In the genomic region with DNA sequence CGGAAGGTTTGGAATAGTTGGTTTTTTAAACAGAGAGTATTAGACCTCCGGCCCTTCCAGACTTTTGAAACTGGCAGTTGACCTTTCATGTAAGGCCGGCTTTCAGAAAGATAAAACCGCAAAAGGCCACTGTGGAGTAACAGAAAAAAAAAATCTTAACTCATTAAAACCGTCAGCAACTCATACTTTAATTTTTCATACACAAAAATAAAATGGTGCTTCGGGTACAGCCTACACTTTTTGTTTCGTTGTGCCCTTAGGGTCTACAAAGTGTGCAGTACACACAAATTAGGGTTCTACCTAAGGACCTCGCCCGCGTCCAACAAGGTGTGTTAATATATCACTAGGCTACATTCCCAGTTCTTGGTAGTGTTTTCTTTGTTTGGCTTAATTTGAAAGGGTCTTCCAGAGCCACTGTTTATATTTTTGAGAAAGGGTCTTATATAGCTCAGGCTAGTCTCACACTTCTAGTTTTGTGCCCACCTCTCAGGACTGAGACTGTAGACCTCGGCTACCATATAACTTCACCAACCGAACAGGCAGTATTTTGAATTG, we compare ENCODE assay signal across 8 mouse cellular contexts. TPM values are rescaled to one million over a fixed set of nuclear protein-coding genes. Genes with fewer than 3 reads are reported as not detected.
DNase-seq lines count a peak whose midpoint lies in the region; ATAC-seq and TF ChIP-seq lines count a peak whose summit lies in the region.

No protein-coding gene starts in this region.

- no peaks in the 10 kb centered on the region for H3K27me3 ChIP-seq in kidney, postnatal 0 days (ENCODE audit: insufficient read depth, low read length)
- H3K27me3 ChIP-seq in embryonic facial prominence, embryonic 12.5 days = no peaks in the 10 kb centered on the region
- H3K27me3 ChIP-seq in intestine, embryonic 15.5 days (replicated peaks) = no peaks in the 10 kb centered on the region
- no peaks in the 10 kb centered on the region for H3K27me3 ChIP-seq in neural tube, embryonic 12.5 days (replicated peaks)

- no peaks in the 10 kb centered on the region for H3K36me3 ChIP-seq in kidney, postnatal 0 days (ENCODE audit: insufficient read depth, low read length)
- H3K36me3 ChIP-seq in embryonic facial prominence, embryonic 12.5 days = no peaks in the 10 kb centered on the region
- no peaks in the 10 kb centered on the region for H3K36me3 ChIP-seq in intestine, embryonic 15.5 days
- H3K36me3 ChIP-seq in neural tube, embryonic 12.5 days = no peaks in the 10 kb centered on the region

- TF ChIP-seq CTCF in kidney, postnatal 0 days (IDR thresholded peaks at IDR 0.05; ENCODE audit: low read depth) = no peak

- peaks cover 10% of the 10 kb centered on the region for H3K4me1 ChIP-seq in kidney, postnatal 0 days (replicated peaks; ENCODE audit: insufficient read depth, low read length)
- H3K4me1 ChIP-seq in embryonic facial prominence, embryonic 12.5 days = peaks cover 15% of the 10 kb centered on the region
- peaks cover 7% of the 10 kb centered on the region for H3K4me1 ChIP-seq in intestine, embryonic 15.5 days (replicated peaks)
- peaks cover 18% of the 10 kb centered on the region for H3K4me1 ChIP-seq in neural tube, embryonic 12.5 days

- peak overlapping the region; percentile 83 for H3K4me3 ChIP-seq in kidney, postnatal 0 days (replicated peaks; ENCODE audit: low read depth, low read length)
- H3K4me3 ChIP-seq in embryonic facial prominence, embryonic 12.5 days = peak overlapping the region; percentile 85
- H3K4me3 ChIP-seq in intestine, embryonic 15.5 days (replicated peaks) = peak overlapping the region; percentile 94
- peak overlapping the region; percentile 100 for H3K4me3 ChIP-seq in neural tube, embryonic 12.5 days

- peak overlapping the region; percentile 95 for H3K27ac ChIP-seq in kidney, postnatal 0 days
- H3K27ac ChIP-seq in embryonic facial prominence, embryonic 12.5 days = peak overlapping the region; percentile 97
- peak overlapping the region; percentile 99 for H3K27ac ChIP-seq in intestine, embryonic 15.5 days
- H3K27ac ChIP-seq in neural tube, embryonic 12.5 days = peak overlapping the region; percentile 93

- peak overlapping the region; percentile 92; the same call in 1 of the 2 replicates for H3K9ac ChIP-seq in kidney, postnatal 0 days (ENCODE audit: low read depth, low read length)
- peak overlapping the region; percentile 97 for H3K9ac ChIP-seq in embryonic facial prominence, embryonic 12.5 days
- H3K9ac ChIP-seq in intestine, embryonic 15.5 days = peak overlapping the region; percentile 59; the same call in 1 of the 2 replicates
- peak overlapping the region; percentile 98; the same call in 1 of the 2 replicates for H3K9ac ChIP-seq in neural tube, embryonic 12.5 days

- H3K9me3 ChIP-seq in kidney, postnatal 0 days (replicated peaks; ENCODE audit: low read length) = no peaks in the 10 kb centered on the region
- no peaks in the 10 kb centered on the region for H3K9me3 ChIP-seq in embryonic facial prominence, embryonic 12.5 days
- H3K9me3 ChIP-seq in intestine, embryonic 15.5 days = no peaks in the 10 kb centered on the region
- H3K9me3 ChIP-seq in neural tube, embryonic 12.5 days = no peaks in the 10 kb centered on the region

- no peak for DNase-seq in kidney, postnatal 0 days (ENCODE audit: low spot score)
- no peak for DNase-seq in kidney, adult 8-10 months
- no peak for DNase-seq in adrenal gland, postnatal 36 days
- DNase-seq in thymus, postnatal 4 days = no peak
- no peak for DNase-seq in kidney, postnatal 36 days

- no peak for ATAC-seq in kidney, postnatal 0 days (replicated peaks; ENCODE audit: low FRiP score, low read depth)
- no peak for ATAC-seq in embryonic facial prominence, embryonic 12.5 days (ENCODE audit: insufficient number of reproducible peaks, insufficient read depth, low FRiP score, low TSS enrichment)
- no peak for ATAC-seq in intestine, embryonic 15.5 days
- ATAC-seq in neural tube, embryonic 12.5 days (ENCODE audit: low FRiP score, low read depth) = no peak

- peak overlapping the region; percentile 89 for H3K4me2 ChIP-seq in kidney, postnatal 0 days (ENCODE audit: low read length)
- peak overlapping the region; percentile 93 for H3K4me2 ChIP-seq in embryonic facial prominence, embryonic 12.5 days (replicated peaks)
- H3K4me2 ChIP-seq in intestine, embryonic 15.5 days (replicated peaks) = peak overlapping the region; percentile 94
- peak overlapping the region; percentile 87 for H3K4me2 ChIP-seq in neural tube, embryonic 12.5 days (replicated peaks)

- WGBS in kidney, postnatal 0 days = 27% methylated on average over 12 of the region's 12 CpGs
- WGBS in embryonic facial prominence, embryonic 12.5 days = 50% methylated on average over 12 of the region's 12 CpGs
- 32% methylated on average over 12 of the region's 12 CpGs for WGBS in intestine, embryonic 15.5 days
- WGBS in neural tube, embryonic 12.5 days = 54% methylated on average over 12 of the region's 12 CpGs

RNA-seq across cellular contexts. Expression of a gene that starts 0.9 kb away (rescaled TPM):
- 6.2 and 6.6 TPM in 2 replicates for polyA plus RNA-seq in kidney, postnatal 0 days (2015; fragmentation: Nextera tagmentation; extraction: Ambion mirVana)
- 15.0 and 15.9 TPM in 2 replicates for polyA plus RNA-seq in embryonic facial prominence, embryonic 12.5 days (2016; fragmentation: Nextera tagmentation; extraction: Ambion mirVana)
- 7.4 and 10.5 TPM in 2 replicates for polyA plus RNA-seq in intestine, embryonic 15.5 days (2015; fragmentation: Nextera tagmentation; extraction: Ambion mirVana)
- 21.1 and 21.3 TPM in 2 replicates for polyA plus RNA-seq in neural tube, embryonic 12.5 days (2016; fragmentation: Nextera tagmentation; extraction: Ambion mirVana)
- total RNA-seq in adrenal gland, postnatal 36 days (2021) = 10 to 100 TPM; 49.9 to 58.3 TPM
